Mouse (Mus musculus): ENCODE measurements at regions not wholly inside any gene's neighbourhood (a gene's known extent, or its start where the extent isn't known, plus 50 kb on each side); places are given as distances from the start of the nearest gene placed in this dataset.

DNA sequence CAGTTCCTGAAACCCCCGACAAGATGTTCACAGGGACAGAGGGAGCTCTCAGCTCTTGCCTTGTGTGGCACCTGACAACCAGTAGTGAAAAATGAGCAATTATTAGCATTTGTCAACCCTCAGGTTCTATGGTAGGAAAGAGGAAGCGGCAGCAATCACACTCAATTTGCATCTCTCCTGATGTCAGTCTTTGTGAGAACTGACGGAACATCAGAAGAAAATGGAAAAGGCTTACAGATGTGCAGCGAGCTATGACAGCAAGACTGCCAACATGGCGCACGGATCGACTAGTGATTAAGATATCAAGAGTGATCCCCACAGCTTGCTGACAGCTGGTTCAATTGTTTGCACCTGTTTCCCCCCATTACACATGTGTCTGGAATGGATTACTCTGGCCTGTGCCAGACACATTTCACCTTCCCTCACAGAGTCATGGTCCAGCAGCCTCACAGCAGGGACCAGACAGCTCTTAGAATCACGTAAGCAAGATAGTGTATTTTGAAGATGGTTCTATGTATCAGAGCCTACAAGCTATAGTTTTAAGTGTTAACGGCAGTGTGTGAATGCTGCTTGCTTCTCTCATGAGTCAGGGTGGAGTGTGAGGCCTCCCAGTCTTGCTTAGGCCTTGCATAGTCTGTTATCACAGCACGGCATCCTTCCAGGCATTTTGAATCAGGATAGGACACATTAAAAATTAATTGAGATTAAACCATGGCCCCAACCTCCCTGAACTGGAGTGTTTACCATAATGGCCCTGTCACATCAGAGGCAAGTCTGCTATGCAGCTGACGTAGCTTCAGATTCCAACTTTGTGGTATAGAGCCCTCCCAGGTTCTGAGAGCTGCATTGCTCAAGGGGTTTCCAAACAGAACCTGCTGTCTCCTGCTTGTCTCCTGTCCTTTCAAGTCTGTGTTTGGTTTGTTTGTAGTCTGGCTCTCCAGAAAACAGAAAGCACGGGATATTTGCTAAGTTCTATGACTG lies 2258.0 kb downstream of the 4930444P10Rik start:
- no peak for DNase-seq (ENCODE audit: low spot score)

DNA sequence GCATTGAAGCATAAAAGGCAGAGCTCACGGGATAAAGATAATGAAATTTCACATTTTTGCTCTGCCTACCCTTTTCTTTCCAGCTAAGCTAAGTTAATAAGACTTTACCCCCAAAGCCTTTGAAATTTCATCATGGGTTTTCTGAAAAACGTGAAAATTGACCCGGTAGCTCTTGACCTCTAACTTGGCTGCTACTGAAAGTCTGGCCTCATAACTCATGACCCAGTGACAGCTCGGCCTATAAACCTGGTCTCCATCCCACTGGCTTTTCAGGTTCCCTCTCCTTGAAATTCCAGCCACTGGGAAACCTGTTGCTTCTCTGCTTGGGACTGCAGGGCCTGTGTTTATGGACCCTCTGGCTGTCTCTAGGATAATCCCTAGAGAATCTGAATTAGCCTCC lies 2285.3 kb downstream of the 4930444P10Rik start:
- no peak for DNase-seq (ENCODE audit: low spot score)

DNA sequence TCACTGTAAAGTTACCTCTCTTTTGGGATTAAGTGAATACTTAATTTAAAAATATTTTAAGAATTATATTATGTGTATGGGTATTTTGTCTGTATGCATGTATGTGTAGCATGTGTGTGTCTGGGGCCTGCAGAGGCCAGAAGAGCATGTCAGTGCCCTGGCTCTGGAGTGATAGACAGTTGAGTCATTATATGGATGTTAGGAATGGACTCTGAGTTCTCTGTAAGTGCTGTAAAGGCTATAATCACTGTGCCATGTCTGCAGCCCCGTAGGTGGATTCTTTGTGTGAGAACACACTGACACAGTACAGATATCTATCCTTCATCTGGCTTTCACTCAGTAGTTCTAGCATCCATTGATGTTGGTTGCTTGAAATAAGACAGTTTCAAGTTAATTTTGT lies 2292.7 kb downstream of the 4930444P10Rik start:
- no peak for DNase-seq (ENCODE audit: low spot score)

DNA sequence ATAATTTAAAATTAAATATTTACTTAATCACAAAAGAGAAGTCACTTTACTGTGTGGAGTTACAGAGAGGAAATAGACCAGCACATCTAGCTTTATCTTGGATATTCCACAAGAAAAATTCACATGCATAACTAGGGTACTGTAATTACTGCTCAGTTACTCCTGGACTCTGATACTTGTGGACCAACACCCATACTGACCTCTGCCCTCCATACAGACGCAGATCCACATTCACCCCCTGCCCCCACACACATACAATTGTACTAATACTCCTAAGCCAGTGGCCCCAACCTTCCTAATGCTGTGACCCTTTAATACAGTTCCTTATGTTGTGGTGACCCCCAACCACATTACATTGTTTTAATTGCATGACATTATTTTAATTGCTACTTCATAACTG lies 2294.3 kb downstream of the 4930444P10Rik start:
- no peak for DNase-seq (ENCODE audit: low spot score)

DNA sequence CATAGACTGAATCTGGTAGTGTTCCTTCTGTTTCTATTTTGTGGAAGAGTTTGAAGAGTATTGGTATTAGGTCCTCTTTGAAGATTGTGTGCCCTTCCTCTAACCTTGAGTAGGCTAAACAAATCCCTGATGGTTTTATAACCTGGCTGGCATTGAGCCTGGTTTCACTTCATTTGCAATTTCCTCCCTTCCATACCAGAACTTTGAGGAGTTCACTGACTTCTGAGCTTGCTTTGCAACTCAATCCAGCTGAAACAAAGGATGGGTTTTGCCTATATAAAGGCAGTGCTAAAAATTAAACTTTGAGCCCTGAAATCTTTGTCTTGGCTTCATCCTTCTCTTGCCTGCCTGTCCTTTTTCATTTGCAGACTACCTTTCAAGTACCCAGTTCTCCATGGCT lies 2297.9 kb downstream of the 4930444P10Rik start:
- DNase-seq (ENCODE audit: low spot score), result no peak

DNA sequence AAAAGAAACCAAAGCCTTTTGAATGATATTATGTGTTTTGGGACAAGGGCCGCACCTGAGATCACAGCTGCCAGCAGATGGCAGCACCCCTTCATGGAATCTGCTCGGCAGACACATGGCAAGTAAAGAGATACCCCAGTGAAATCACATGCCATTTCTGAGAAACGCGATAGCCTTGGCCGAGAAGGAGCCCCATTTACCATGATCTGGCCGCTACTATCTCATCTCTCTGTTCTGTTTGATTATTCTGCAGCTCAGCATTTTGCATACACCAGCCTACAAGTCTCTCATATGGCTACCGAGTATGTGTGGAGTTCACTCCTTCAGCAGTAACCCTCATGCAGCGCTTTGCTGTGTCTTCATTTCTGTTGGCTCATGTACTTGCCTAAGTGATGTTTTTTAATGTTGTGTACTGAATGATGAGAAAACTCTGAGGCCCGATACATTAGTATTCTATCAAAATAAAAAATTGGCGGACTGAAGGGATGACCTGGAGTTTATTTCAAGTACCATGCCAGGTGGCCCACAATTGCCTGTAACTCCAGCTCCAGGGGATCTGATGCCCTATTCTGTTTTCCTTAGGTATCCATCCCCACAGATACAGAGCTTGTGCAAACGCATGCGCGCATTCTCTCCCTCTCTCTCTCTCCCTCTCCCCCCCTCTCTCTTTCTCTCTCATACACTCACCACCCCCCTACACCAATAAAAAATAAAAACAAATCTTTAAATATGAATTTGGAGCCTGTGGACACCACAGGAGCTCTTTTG lies 2303.6 kb downstream of the 4930444P10Rik start:
- peak; percentile 42 for DNase-seq (ENCODE audit: low spot score)

DNA sequence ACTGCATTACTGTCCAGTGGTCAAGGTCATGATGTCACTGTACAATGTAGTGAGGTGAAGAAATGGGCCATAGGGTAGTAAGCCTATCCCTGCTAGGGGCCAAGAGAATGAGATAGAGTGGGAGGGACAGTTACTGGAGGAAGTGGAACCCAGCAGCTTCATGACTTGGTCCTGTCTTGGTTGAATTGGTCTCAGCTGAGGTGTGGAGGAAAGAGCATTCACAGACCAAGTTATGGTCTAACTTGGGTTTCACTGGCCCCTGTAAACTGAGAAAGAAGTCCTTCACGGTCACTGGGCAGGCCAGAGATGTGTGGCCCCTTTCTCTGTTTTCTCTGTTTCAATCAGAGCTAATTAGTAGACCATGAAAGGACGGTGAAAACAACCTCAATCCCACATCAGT lies 2306.1 kb downstream of the 4930444P10Rik start:
- no peak for DNase-seq (ENCODE audit: low spot score)

DNA sequence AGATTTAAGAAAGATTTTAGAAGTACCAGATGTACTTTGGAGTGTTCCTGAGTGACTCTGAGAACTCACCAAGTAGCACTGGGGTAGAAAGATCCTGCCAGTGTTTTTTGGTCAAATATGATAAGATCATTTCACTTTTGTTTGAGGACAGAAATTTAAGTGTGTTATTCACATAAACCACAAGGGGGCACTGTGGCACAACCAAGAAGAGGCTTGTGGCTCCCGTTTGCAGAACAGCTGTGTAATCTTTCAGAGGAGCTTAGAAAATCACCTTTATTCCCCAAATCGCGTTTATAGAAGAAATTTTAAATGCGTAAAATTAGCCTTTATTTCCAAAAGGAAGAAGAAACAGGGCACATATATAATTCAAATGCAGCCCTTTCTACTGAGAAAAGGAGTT lies 2308.7 kb downstream of the 4930444P10Rik start:
- DNase-seq (ENCODE audit: low spot score), result no peak

DNA sequence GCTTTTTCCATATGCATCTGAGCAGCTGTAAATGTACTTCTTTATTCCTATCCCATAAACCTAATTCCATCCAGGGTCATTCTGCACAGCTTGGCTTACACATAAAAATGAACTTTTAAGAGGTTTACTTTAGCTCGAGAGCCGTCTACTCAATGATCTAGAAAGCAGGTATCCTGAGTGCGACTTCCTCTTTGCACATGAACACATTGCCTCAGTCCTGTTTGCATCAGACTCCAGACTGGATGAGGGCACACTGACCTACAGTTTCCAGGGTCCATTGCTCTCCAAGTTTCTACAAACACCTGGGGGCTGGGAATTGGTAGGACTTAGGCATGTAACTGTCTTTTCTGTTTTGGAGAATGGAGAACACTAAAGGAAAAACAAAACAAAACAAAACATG lies 2310.5 kb downstream of the 4930444P10Rik start:
- DNase-seq (ENCODE audit: low spot score), result no peak

DNA sequence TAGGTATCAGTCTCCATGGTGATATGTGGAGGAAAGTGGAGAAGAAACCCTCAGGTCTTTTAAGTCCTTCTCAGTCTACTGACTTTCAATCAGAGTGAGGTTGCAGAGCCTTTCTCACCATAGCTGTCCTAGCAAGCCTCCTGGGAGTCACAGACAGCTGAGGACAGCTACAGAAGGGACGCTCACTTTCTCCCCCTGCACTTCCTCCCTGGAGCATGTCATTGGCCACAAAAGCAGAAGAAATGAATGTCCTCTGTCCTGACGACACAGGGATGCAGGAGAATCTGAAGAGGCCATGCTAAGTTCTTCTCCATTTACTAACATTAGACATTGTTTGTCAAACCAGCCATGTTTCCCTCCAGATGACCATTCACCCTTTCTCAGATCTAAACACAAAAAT lies 2321.0 kb downstream of the 4930444P10Rik start:
- DNase-seq (ENCODE audit: low spot score), result no peak

DNA sequence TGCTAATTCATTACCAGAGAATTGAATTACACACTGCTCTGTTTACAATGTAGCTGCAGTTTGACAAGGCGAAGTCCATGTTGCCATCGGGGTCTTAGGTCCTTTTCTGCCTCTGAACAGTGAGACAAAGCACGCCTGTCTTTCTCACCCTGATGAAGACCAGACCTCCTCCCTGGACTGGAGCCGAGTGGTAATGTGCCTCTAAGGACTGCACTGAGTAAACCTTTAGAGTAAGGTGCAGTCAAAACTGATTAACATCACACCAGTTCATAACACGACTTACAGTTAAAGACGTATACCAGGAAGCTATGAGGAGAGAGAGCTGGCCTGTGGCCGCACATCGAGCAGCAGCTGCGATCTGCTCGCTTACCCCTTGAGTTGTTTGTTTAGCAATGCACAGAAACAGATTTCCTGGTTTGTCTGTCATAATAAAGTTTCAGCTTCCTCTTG lies 2322.1 kb downstream of the 4930444P10Rik start:
- DNase-seq (ENCODE audit: low spot score), result no peak

DNA sequence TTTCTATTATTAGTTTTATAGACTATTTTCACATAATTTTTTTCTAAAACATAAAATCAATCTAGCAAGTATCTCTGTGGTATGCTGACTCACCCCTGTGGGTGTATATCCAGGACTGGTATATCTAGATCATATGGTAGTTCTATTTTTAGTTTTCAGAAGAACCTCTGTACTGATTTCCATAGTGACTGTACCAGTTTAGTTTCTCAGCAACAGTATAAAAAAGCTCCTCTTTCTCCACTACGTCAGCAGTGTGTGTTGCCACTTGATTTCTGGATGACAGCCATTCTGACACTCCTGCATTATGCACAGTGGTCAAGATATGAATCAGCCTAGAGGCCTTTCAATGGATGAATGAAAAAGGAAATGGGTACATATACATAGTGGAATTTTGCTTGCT lies 2338.6 kb downstream of the A830018L16Rik start:
- no peak for DNase-seq (ENCODE audit: low spot score)

DNA sequence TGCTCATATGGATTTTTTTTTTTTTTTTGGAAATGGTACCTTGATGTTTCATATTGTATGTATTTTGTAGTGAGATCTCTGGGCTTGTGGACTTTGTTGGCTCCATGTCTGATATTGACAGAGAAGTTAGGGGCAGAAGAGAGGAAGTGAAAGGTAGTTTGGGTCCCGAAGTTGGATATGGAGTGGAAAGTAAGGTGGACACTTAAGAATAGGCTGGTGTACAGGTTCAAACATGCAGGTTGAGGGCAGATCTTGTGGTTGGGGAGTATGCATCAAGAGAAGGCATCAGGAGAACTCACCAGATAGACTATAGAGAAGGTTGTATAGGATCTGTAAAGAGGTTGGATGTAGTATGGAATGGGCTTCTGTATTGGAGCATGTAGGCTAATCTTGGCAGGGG lies 2337.5 kb downstream of the A830018L16Rik start:
- no peak for DNase-seq (ENCODE audit: low spot score)

Data from spleen, adult 12 weeks (tissue).